Mouse (Mus musculus): ENCODE measurements around the gene Zfp598.

Gene Zfp598

DNA sequence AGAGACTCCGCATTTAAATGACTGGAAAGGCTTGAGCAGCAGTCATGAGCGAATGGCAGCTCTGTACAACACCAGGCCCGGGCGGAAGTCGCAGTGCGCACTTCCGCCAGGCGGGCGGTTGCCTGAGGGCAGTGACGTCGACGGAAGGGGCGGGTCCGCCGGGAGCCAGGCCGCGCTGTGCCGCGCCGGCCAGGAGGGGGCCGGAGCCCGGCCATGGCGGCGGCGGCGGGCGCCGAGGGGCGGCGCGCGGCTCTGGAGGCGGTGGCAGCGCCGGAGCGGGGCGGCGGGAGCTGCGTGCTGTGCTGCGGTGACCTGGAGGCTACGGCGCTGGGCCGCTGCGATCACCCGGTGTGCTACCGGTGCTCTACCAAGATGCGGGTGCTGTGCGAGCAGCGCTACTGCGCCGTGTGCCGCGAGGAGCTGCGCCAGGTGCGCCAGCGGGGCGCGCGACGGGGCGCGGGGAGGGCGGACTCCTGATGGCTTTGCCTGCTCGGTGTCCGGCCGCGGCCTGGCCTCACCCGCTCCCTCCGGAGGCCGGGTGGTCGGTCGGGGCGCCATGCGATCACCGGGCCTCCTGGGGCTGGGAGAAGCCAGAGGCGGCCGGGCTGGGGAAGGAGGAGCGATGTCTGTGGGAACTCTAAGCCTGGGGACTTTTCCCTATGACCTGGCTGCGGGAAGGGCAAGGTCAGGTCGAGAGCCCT, at the start of gene Zfp598:
Gene Zfp598 (plus strand): TSS at position 143 of the 701 bp plus-strand sequence.
- peak; percentile 90 to 93 for DNase-seq (ENCODE audit: low spot score in 2 of 2)

- DNase-seq (ENCODE audit: low spot score in 2 of 2) = no peak
These were observed 44.0 kb upstream of the Zfp598 start for GRCm38 (mm10) chr17:24625472-24625871.

GRCm38 (mm10) chr17:24628646-24629045, 40.8 kb upstream of the Zfp598 start:
- peak in 1 of 2 experiments; percentile 56 for DNase-seq (ENCODE audit: low spot score in 2 of 2)

GRCm38 (mm10) chr17:24630072-24630471, 39.4 kb upstream of the Zfp598 start:
- DNase-seq (ENCODE audit: low spot score in 2 of 2) = no peak

DNA sequence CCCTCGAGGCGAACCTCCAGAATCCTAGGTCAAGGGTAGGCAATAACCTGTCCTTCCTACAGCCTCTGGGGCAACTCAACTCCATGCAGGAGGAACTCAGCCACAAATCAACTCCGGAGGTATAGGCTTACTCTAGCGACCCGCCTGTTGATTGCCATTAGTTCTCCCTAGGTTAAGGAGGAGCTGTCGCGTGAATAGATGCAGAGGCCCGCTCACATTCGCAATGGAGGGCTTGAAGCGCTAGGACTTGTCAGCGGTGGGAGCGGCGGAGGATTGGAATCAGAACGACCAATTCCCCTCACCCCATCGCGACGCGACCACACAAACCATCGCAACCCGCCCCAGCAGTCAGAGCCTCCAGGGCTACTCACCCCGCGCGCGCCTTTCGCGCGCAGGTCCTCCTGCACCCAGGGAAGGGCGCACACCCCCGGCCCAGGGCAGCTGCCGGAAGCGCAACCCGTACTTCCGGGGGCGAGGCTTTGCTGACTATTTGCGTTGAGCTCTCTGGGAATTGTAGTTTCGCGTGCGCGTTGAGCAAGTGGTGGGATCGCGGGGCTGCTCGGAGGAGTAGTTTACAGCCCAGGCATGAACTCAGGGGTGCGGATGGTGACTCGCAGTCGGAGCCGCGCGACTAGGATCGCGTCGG, 37.2 kb upstream of the Zfp598 start, which contains the start of the genes Tsc2 and Nthl1:
Gene Tsc2 (minus strand): TSS at position 464 of the 646 bp plus-strand sequence.
Gene Nthl1 (plus strand): TSS at position 514 of the 646 bp plus-strand sequence.
- DNase-seq (ENCODE audit: low spot score in 2 of 2) = peak; percentile 78 to 81

DNA sequence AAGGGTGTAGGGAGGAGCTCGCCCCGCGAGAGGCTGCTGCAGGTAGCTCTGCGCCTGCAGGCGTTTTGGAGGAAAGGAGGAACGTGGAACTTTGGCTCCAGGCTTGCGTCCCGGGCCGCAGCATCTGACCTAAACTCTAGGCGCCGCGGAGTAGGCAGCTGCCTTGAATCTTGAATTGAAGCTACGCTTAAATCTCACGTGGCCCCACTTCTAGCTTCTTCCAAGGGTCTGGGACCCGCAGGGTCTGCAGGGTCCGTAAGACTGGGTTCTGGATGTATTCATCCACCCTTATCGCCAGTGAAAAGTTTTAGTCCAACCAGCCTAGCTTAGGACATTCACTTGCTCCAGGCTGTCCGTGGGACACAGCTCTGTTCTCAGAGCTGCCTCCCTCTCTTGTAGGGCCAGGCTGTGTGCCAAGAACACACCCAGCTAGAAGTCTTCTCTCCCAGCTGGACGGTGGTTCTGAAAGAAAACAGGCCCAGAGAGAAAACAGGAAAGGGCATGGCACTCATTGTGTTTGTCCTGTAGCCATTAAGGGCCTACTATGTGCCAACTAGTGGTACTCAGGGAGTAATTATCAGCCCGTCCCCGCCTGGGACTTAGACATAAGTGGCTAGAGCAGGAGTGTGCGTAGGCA, 36.6 kb upstream of the Zfp598 start:
- DNase-seq (ENCODE audit: low spot score in 2 of 2) = no peak

DNA sequence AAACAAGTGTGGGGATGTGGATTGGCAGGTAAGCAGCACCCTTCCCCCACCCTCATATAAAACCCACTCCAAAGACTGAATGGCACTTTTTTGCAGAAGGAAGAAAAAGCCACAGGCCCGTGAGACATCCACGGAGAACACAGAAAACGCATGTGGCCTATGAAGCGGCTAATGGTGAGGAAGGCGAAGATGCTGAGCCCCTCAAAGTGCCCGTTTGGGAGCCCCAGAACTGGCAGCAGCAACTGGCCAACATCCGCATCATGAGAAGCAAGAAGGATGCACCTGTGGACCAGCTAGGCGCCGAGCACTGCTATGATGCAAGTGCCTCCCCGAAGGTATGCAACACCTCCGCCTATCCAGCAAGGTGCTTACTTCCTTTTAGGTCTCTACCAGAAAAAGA, 35.7 kb upstream of the Zfp598 start:
- DNase-seq (ENCODE audit: low spot score in 2 of 2) = no peak

DNA sequence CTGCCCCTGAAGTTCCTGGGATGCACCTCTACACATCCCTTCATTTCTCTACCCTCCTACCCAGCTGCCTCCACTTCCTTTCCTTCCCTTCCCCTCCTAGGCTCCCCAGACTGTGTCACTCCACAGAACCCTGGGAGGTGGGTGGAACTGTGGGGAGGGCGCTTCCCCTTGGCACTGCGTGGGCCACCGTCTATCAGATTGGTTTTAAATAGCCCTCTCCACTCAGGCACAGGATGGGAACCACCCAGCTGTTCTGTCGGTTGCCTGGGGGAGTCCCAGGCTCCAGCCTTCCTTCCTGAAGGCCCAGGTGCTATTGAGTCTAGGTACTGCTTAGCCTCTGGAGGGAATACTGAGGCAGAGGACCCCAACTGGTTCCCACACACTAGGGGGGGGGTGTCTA, 34.5 kb upstream of the Zfp598 start:
- peak; percentile 44 to 52 for DNase-seq (ENCODE audit: low spot score in 2 of 2)

GRCm38 (mm10) chr17:24635694-24636093, 33.8 kb upstream of the Zfp598 start:
- no peak for DNase-seq (ENCODE audit: low spot score in 2 of 2)

GRCm38 (mm10) chr17:24636781-24637481, 32.6 kb upstream of the Zfp598 start:
- no peak for DNase-seq (ENCODE audit: low spot score in 2 of 2)

DNA sequence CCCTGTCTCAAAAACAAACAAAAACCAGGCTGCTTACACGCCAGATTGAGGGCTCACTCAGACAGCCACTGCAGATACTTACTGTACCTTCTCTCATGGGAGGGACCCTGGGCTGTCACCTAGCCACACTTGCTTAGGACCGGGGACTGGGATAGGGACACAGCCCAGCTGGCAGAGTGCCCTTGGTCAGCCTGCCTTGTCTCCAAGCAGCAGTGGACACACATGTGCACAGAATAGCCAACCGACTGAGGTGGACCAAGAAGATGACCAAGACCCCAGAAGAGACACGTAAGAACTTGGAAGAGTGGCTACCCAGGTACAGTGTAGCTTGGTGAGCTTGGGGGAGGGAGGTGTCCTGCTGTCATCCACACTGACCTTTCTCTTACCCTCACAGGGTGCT, 31.3 kb upstream of the Zfp598 start:
- no peak for DNase-seq (ENCODE audit: low spot score in 2 of 2)

GRCm38 (mm10) chr17:24638840-24639239, 30.6 kb upstream of the Zfp598 start:
- DNase-seq (ENCODE audit: low spot score in 2 of 2) = no peak

DNA sequence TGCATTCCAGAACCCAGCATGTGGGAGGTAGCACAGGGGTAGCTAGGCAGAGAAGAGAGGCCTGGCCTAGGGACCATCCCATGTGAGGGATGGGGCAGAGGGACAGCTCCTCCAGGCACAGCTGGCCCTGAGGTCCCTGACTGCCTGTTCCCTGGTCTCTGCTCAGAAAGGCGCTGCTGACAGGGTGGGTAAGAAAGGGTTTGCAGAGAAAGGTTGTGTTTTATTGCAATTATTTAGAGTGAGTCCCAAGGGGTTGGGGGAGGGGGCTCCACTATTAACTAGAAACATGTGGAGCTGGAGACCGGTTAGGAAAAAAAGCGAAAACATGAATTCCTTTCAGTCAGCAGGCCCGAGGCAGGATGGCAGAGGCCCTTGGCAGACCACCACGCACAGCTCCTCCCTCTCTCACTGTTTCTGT, 29.9 kb upstream of the Zfp598 start:
- DNase-seq (ENCODE audit: low spot score in 2 of 2) = no peak

DNA sequence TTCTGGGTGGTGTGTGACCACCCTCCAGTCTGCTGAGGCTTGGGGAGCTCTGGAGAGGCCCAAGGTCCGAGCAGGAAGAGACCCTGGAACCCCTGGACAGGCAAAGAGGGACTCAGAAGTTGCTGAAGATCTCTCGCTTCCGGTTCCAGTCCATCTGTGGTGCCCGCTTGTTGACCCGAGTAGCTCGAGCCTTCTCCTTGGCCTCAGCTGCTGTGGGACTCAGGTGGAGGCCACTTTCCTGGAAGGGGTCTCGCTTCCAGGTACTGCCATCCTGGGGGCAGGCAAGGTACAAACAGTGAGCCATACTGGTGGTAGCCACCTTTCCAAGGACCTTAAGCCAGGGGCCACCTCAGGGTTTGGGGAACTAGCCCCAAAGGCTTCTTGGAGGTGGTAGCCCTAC, 29.4 kb upstream of the Zfp598 start:
- DNase-seq (ENCODE audit: low spot score in 2 of 2) = no peak

GRCm38 (mm10) chr17:24640581-24640980, 28.9 kb upstream of the Zfp598 start:
- no peak for DNase-seq (ENCODE audit: low spot score in 2 of 2)

DNA sequence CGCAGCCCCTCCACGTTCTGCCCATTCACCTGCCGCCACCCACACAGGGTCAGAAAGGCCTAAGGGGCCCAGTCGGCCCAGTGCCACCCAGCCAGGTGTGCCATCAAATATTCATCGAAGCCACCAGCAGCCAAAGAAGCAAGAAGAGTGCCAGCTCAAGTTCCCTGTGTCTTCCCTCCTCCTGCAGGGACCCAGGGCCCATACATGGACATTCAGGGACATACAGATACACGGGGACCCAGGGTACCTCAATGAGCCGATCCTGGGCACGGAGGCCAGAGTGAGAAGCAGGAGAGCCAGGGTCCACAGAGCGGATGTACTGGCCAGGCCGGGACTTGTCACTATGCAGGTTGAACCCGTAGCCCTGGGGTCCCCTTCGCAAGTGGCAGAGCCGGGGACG, 27.5 kb upstream of the Zfp598 start:
- DNase-seq (ENCODE audit: low spot score in 2 of 2) = no peak

DNA sequence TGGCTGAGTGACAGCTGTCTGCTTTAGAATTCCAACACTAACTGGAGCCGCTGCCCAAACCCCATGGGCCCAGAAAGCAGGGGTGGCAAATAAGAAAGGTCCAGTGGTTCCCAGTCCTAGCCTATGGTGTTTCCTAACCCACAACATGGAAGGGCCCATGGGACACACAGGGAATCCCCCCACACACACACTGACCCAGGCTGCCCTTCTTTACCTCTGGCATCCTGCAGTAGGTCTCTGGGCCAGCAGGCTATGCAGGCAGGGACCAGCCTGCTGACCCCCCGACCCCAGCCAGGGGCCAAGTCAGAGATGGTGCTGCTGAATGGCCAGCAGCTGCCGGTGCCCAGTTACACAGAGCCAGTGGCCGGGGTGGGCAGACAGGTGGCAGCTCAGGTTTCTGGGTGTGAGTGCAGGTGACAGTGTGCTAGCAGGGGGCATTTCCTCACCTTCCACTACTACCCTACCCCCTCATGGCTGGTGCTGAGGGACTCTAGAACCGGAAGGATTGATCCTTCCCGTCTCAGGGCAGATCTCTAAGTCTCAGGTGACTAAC, 26.6 kb upstream of the Zfp598 start:
- no peak for DNase-seq (ENCODE audit: low spot score in 2 of 2)

- no peak for DNase-seq (ENCODE audit: low spot score in 2 of 2)
These were observed 25.3 kb upstream of the Zfp598 start for GRCm38 (mm10) chr17:24644030-24644715.

GRCm38 (mm10) chr17:24644875-24645721, 24.4 kb upstream of the Zfp598 start:
- no peak for DNase-seq (ENCODE audit: low spot score in 2 of 2)

GRCm38 (mm10) chr17:24645916-24646315, 23.6 kb upstream of the Zfp598 start:
- DNase-seq (ENCODE audit: low spot score in 2 of 2) = no peak

Measured in right cerebral cortex, postnatal 36 days (tissue).